22 mouse cellular contexts compared by ENCODE assay signal in genomic region chr16:11084181-11084580, GRCm38 (mm10). TPM values are rescaled to one million over a fixed set of nuclear protein-coding genes. Genes with fewer than 3 reads are reported as not detected.
DNase-seq lines count a peak whose midpoint lies in the region; ATAC-seq and TF ChIP-seq lines count a peak whose summit lies in the region.
"Had no signal": no experiment of that assay in that cellular context is flagged by ENCODE, and none has a peak within 500 bp of the region (broad histone marks: within the 10 kb centered on the region; RNA-seq: fewer than 3 reads in every experiment).

No protein-coding gene starts in this region.

- no peak overlapping the region for H3K27ac ChIP-seq in heart, embryonic 10.5 days
- no peak overlapping the region for H3K27ac ChIP-seq in stomach, postnatal 0 days (replicated peaks)

- peaks cover 95% of the 10 kb centered on the region for H3K36me3 ChIP-seq in heart, embryonic 10.5 days
- H3K36me3 ChIP-seq in C2C12 (ENCODE audit: control insufficient read depth, insufficient read depth): peaks cover 85% of the 10 kb centered on the region
- H3K36me3 ChIP-seq in myocyte (ENCODE audit: control insufficient read depth, insufficient read depth): peaks cover 30% of the 10 kb centered on the region
- H3K36me3 ChIP-seq in stomach, postnatal 0 days (ENCODE audit: control insufficient read depth, insufficient read depth, low read length): peaks cover 30% of the 10 kb centered on the region

- 88% methylated on average over 8 of the region's 8 CpGs for WGBS in heart, embryonic 10.5 days
- 86% methylated on average over 8 of the region's 8 CpGs for WGBS in stomach, postnatal 0 days

- H3K79me2 ChIP-seq in C2C12 (ENCODE audit: control insufficient read depth, insufficient read depth) (no peaks in the 10 kb centered on the region), myocyte (ENCODE audit: control insufficient read depth, insufficient read depth) (no peaks in the 10 kb centered on the region)

- ATAC-seq in stomach, postnatal 0 days (ENCODE audit: low FRiP score, low TSS enrichment): no peak
- ATAC-seq: activated CD4-positive, CD25-positive, alpha-beta regulatory T cell, adult 4 months; CD4-positive, CD25-positive, alpha-beta regulatory T cell, adult 4 months; Patski had no signal

- DNase-seq in heart, embryonic 10.5 days (ENCODE audit: low spot score): peak; percentile 63
- no peak for DNase-seq in heart, postnatal 4 days
- DNase-seq in lung, postnatal 36 days: no peak
- DNase-seq in stomach, postnatal 0 days (ENCODE audit: low spot score): no peak
- DNase-seq: adrenal gland, adult 2 months; adrenal gland, adult 8-10 months; adrenal gland, postnatal 10 days; adrenal gland, postnatal 14 days; adrenal gland, postnatal 25 days; adrenal gland, postnatal 36 days; B cell, adult 2 months; cerebellum, adult 11 months; cerebellum, adult 11-12 months; cerebellum, adult 18-20 months; cerebellum, adult 2 months had no signal

- H3K4me1 ChIP-seq in heart, embryonic 10.5 days: no peaks in the 10 kb centered on the region
- H3K4me1 ChIP-seq in stomach, postnatal 0 days (replicated peaks; ENCODE audit: control insufficient read depth, insufficient read depth): no peaks in the 10 kb centered on the region

- no peak overlapping the region for H3ac ChIP-seq in C2C12 (ENCODE audit: control insufficient read depth, insufficient read length, low read depth)
- H3ac ChIP-seq in myocyte (ENCODE audit: control insufficient read depth, insufficient read length): no peak overlapping the region

- peaks cover 5% of the 10 kb centered on the region for H3K79me3 ChIP-seq in C2C12 (ENCODE audit: low read depth)

- TF ChIP-seq EP300 in stomach, postnatal 0 days (optimal IDR thresholded peaks at IDR 0.05): no peak

- no peak for TF ChIP-seq POLR2A in myocyte (IDR thresholded peaks at IDR 0.05; ENCODE audit: insufficient read length, low read depth)

- TF ChIP-seq CTCF in C2C12 (IDR thresholded peaks at IDR 0.05; ENCODE audit: control insufficient read depth, insufficient read depth, insufficient read length): no peak
- TF ChIP-seq CTCF in stomach, postnatal 0 days (IDR thresholded peaks at IDR 0.05; ENCODE audit: low read depth): no peak

- H3K9me3 ChIP-seq in heart, embryonic 10.5 days: no peaks in the 10 kb centered on the region
- no peaks in the 10 kb centered on the region for H3K9me3 ChIP-seq in stomach, postnatal 0 days (ENCODE audit: control insufficient read depth, low read length)
- H3K9me3 ChIP-seq: G1E had no signal

- H3K27me3 ChIP-seq in heart, embryonic 10.5 days (ENCODE audit: insufficient read depth, poor library complexity, severe bottlenecking): no peaks in the 10 kb centered on the region
- H3K27me3 ChIP-seq in C2C12 (ENCODE audit: control insufficient read depth, insufficient read depth, insufficient read length): no peaks in the 10 kb centered on the region
- H3K27me3 ChIP-seq in myocyte (ENCODE audit: control insufficient read depth, insufficient read depth, insufficient read length): no peaks in the 10 kb centered on the region
- no peaks in the 10 kb centered on the region for H3K27me3 ChIP-seq in stomach, postnatal 0 days (ENCODE audit: control insufficient read depth, insufficient read depth, low read length)
- H3K27me3 ChIP-seq: CH12.LX, Patski had no signal

- H3K4me3 ChIP-seq in heart, embryonic 10.5 days: no peak overlapping the region
- H3K4me3 ChIP-seq in C2C12 (ENCODE audit: insufficient read depth, poor library complexity, severe bottlenecking): no peak overlapping the region
- no peak overlapping the region for H3K4me3 ChIP-seq in myocyte
- no peak overlapping the region for H3K4me3 ChIP-seq in stomach, postnatal 0 days (ENCODE audit: low read depth, low read length)

- H3K4me2 ChIP-seq in myocyte (ENCODE audit: low read depth): no peak overlapping the region
- no peak overlapping the region for H3K4me2 ChIP-seq in stomach, postnatal 0 days (replicated peaks; ENCODE audit: low read depth)

- no peak overlapping the region for H3K9ac ChIP-seq in stomach, postnatal 0 days (ENCODE audit: low read length)

TF ChIP-seq in C2C12, 6 proteins besides CTCF, POLR2A, EP300 and RAD21:
- TF ChIP-seq FOSL1 (IDR thresholded peaks at IDR 0.05; ENCODE audit: insufficient read depth, low read length, poor library complexity, severe bottlenecking) (no peak), MYOG (IDR thresholded peaks at IDR 0.05; ENCODE audit: control insufficient read depth, extremely low read depth, insufficient read length) (no peak), MYOD1 (IDR thresholded peaks at IDR 0.05; ENCODE audit: control insufficient read depth, insufficient read length, low read depth) (peak; percentile 76), CEBPB (IDR thresholded peaks at IDR 0.05; ENCODE audit: low read depth) (no peak)

TF ChIP-seq in myocyte, 11 proteins besides CTCF, POLR2A, EP300 and RAD21:
- no peak for TF ChIP-seq SRF (IDR thresholded peaks at IDR 0.05; ENCODE audit: control insufficient read depth, insufficient read length, low read depth)
- peak in 2 of 3 experiments; percentile 80 to 90 for TF ChIP-seq MYOD1 (IDR thresholded peaks at IDR 0.05; ENCODE audit: control insufficient read depth in 1 of 3, insufficient read length in 2 of 3, low read depth in 2 of 3)
- peak in 1 of 3 experiments; percentile 34 for TF ChIP-seq MYOG (IDR thresholded peaks at IDR 0.05; ENCODE audit: control insufficient read depth in 1 of 3, insufficient read depth in 1 of 3, insufficient read length in 2 of 3, low read depth in 2 of 3)

RNA-seq across cellular contexts. Expression of gene Litaf, which starts 18.2 kb away (rescaled TPM):
- 60.8 and 68.7 TPM in 2 replicates for polyA plus RNA-seq in heart, embryonic 10.5 days (2016; fragmentation: Nextera tagmentation; extraction: Ambion mirVana)
- total RNA-seq in heart, postnatal 4 days (2021): 10 to 100 TPM; 50.0 to 60.4 TPM
- polyA plus RNA-seq in C2C12 (2012; fragmentation: generic; extraction: Trizol) (116 TPM), myocyte (2012; fragmentation: generic; extraction: Trizol) (103 TPM)
- 68.1 and 69.5 TPM in 2 replicates for polyA plus RNA-seq in stomach, postnatal 0 days (2015; fragmentation: Nextera tagmentation; extraction: Ambion mirVana)

RNA-seq across cellular contexts. Expression of gene Snn, which starts 23.4 kb away (rescaled TPM):
- 37.2 and 38.3 TPM in 2 replicates for polyA plus RNA-seq in heart, embryonic 10.5 days (2016; fragmentation: Nextera tagmentation; extraction: Ambion mirVana)
- 10 to 100 TPM; 52.5 to 56.6 TPM for total RNA-seq in heart, postnatal 4 days (2021)
- polyA plus RNA-seq in C2C12 (2012; fragmentation: generic; extraction: Trizol) (54.1 TPM), myocyte (2012; fragmentation: generic; extraction: Trizol) (31.0 TPM)
- polyA plus RNA-seq in stomach, postnatal 0 days (2015; fragmentation: Nextera tagmentation; extraction: Ambion mirVana): 11.8 and 12.2 TPM in 2 replicates

RNA-seq across cellular contexts. Expression of gene Txndc11, which starts 50.3 kb away (rescaled TPM):
- polyA plus RNA-seq in heart, embryonic 10.5 days (2016; fragmentation: Nextera tagmentation; extraction: Ambion mirVana): 32.8 and 40.8 TPM in 2 replicates
- total RNA-seq in heart, postnatal 4 days (2021): 10 to 100 TPM; 26.4 to 27.5 TPM
- polyA plus RNA-seq in C2C12 (2012; fragmentation: generic; extraction: Trizol) (13.8 TPM), myocyte (2012; fragmentation: generic; extraction: Trizol) (9.7 TPM)
- polyA plus RNA-seq in stomach, postnatal 0 days (2015; fragmentation: Nextera tagmentation; extraction: Ambion mirVana): 27.5 and 29.2 TPM in 2 replicates
